In genomic region chr10:60220042-60220523, GRCm38 (mm10) we compare ENCODE assay signal across 12 mouse cellular contexts. TPM values are rescaled to one million over a fixed set of nuclear protein-coding genes. Genes with fewer than 3 reads are reported as not detected.
DNase-seq lines count a peak whose midpoint lies in the region; ATAC-seq and TF ChIP-seq lines count a peak whose summit lies in the region.
"Had no signal": no experiment of that assay in that cellular context is flagged by ENCODE, and none has a peak within 500 bp of the region (broad histone marks: within the 10 kb centered on the region; RNA-seq: fewer than 3 reads in every experiment).

No protein-coding gene starts in this region.

- TF ChIP-seq CTCF in liver, postnatal 0 days (IDR thresholded peaks at IDR 0.05; ENCODE audit: low read depth) = no peak

- 56% methylated on average over 5 of the region's 5 CpGs for WGBS in liver, postnatal 0 days (ENCODE audit: insufficient replicate concordance)
- WGBS in liver, embryonic 11.5 days = 69% methylated on average over 5 of the region's 5 CpGs
- WGBS in hindbrain, embryonic 15.5 days = 77% methylated on average over 5 of the region's 5 CpGs

- peak overlapping the region; percentile 51 for H3K4me2 ChIP-seq in liver, postnatal 0 days (ENCODE audit: low read depth, low read length)
- no peak overlapping the region for H3K4me2 ChIP-seq in liver, embryonic 11.5 days
- H3K4me2 ChIP-seq in hindbrain, embryonic 15.5 days = peak overlapping the region; percentile 99; the same call in 1 of the 2 replicates

- no peak overlapping the region for H3K9ac ChIP-seq in liver, postnatal 0 days (replicated peaks)
- no peak overlapping the region for H3K9ac ChIP-seq in liver, embryonic 11.5 days (ENCODE audit: low read depth, low read length)
- no peak overlapping the region for H3K9ac ChIP-seq in hindbrain, embryonic 15.5 days
- H3K9ac ChIP-seq: liver, embryonic 12.5 days had no signal

- no peak for DNase-seq in liver, postnatal 0 days
- DNase-seq in liver, embryonic 11.5 days (ENCODE audit: low spot score) = no peak
- no peak for DNase-seq in adrenal gland, postnatal 10 days
- DNase-seq: heart, postnatal 36 days; right cerebral cortex, adult 18-20 months; thymus, postnatal 4 days had no signal

- peak overlapping the region; percentile 71; the same call in 1 of the 2 replicates for H3K27ac ChIP-seq in liver, postnatal 0 days (ENCODE audit: low read depth)
- no peak overlapping the region for H3K27ac ChIP-seq in liver, embryonic 11.5 days (ENCODE audit: low read depth, low read length)
- H3K27ac ChIP-seq in hindbrain, embryonic 15.5 days (replicated peaks) = no peak overlapping the region
- H3K27ac ChIP-seq: liver, embryonic 12.5 days had no signal

- no peak for ATAC-seq in liver, postnatal 0 days
- ATAC-seq in liver, embryonic 11.5 days (replicated peaks; ENCODE audit: low FRiP score) = no peak
- 0 out of 2 replicates have a peak, but pooled peaks have one; percentile 29 for ATAC-seq in common myeloid progenitor, adult 5-6 weeks (replicated peaks; ENCODE audit: low read depth, poor library complexity, severe bottlenecking)
- no peak for ATAC-seq in hindbrain, embryonic 15.5 days (ENCODE audit: low FRiP score, low read depth)
- peak; percentile 49; the same call in 1 of the 2 replicates for ATAC-seq in neutrophil, adult 5-6 weeks (ENCODE audit: extremely low read depth, insufficient number of reproducible peaks, low FRiP score, poor library complexity, severe bottlenecking)
- ATAC-seq in megakaryocyte progenitor cell, adult 5-6 weeks (replicated peaks; ENCODE audit: poor library complexity) = no peak
- ATAC-seq: liver, embryonic 12.5 days had no signal

- TF ChIP-seq EP300 in liver, postnatal 0 days (IDR thresholded peaks at IDR 0.05; ENCODE audit: low read depth) = no peak

- no peaks in the 10 kb centered on the region for H3K4me1 ChIP-seq in liver, postnatal 0 days (ENCODE audit: insufficient read depth)
- peaks cover 5% of the 10 kb centered on the region; the same call in 1 of the 2 replicates for H3K4me1 ChIP-seq in liver, embryonic 11.5 days (replicated peaks; ENCODE audit: control insufficient read depth, insufficient read depth, low read length)
- H3K4me1 ChIP-seq in hindbrain, embryonic 15.5 days (replicated peaks) = peaks cover 30% of the 10 kb centered on the region
- H3K4me1 ChIP-seq: liver, embryonic 12.5 days had no signal

- no peaks in the 10 kb centered on the region for H3K9me3 ChIP-seq in liver, postnatal 0 days (ENCODE audit: low read length)
- H3K9me3 ChIP-seq in liver, embryonic 11.5 days (ENCODE audit: control insufficient read depth, low read length) = no peaks in the 10 kb centered on the region
- no peaks in the 10 kb centered on the region for H3K9me3 ChIP-seq in hindbrain, embryonic 15.5 days
- H3K9me3 ChIP-seq: G1E; liver, embryonic 12.5 days had no signal

- peaks cover 33% of the 10 kb centered on the region for H3K27me3 ChIP-seq in liver, postnatal 0 days (ENCODE audit: insufficient read depth, low read length)
- H3K27me3 ChIP-seq in liver, embryonic 11.5 days (replicated peaks; ENCODE audit: control insufficient read depth, insufficient read depth, low read length) = peaks cover 54% of the 10 kb centered on the region
- H3K27me3 ChIP-seq in hindbrain, embryonic 15.5 days = peaks cover 9% of the 10 kb centered on the region; the same call in 1 of the 2 replicates

- H3K36me3 ChIP-seq in liver, postnatal 0 days (replicated peaks; ENCODE audit: insufficient read depth, low read length) = no peaks in the 10 kb centered on the region
- H3K36me3 ChIP-seq in liver, embryonic 11.5 days (ENCODE audit: control insufficient read depth, insufficient read depth, low read length) = no peaks in the 10 kb centered on the region
- no peaks in the 10 kb centered on the region for H3K36me3 ChIP-seq in hindbrain, embryonic 15.5 days
- H3K36me3 ChIP-seq: G1E; liver, embryonic 12.5 days had no signal

- no peak overlapping the region for H3K4me3 ChIP-seq in liver, postnatal 0 days (ENCODE audit: low read depth, low read length)
- no peak overlapping the region for H3K4me3 ChIP-seq in liver, embryonic 11.5 days (ENCODE audit: low read depth, low read length)
- H3K4me3 ChIP-seq in hindbrain, embryonic 15.5 days = no peak overlapping the region

RNA-seq across cellular contexts. Expression of gene Chst3, which starts 1.0 kb away (rescaled TPM):
- 0.73 TPM in 2 replicates for polyA plus RNA-seq in liver, postnatal 0 days (2015; fragmentation: Nextera tagmentation; extraction: Ambion mirVana)
- 0.48 and 0.60 TPM in 2 replicates for polyA plus RNA-seq in liver, embryonic 11.5 days (2014; fragmentation: Nextera tagmentation; extraction: Ambion mirVana)
- total RNA-seq in common myeloid progenitor, adult 5-6 weeks (2017) = 0.10 TPM in 1 of 2 replicates, not detected in the other
- polyA plus RNA-seq in hindbrain, embryonic 15.5 days (2015; fragmentation: Nextera tagmentation; extraction: Ambion mirVana) = 1.8 and 2.2 TPM in 2 replicates
- 135 TPM in 2 replicates for total RNA-seq in neutrophil, adult 5-6 weeks (2017)
- total RNA-seq in adrenal gland, postnatal 10 days (2021) = 1 to 10 TPM; 2.8 to 3.0 TPM
- total RNA-seq in megakaryocyte progenitor cell, adult 5-6 weeks (2015) = not detected in 2 replicates
- not detected in 2 replicates for total RNA-seq in megakaryocyte progenitor cell, adult 5-6 weeks (2017)
- polyA plus RNA-seq: G1E had no signal

RNA-seq across cellular contexts. Expression of gene Psap, which starts 57.3 kb away (rescaled TPM):
- polyA plus RNA-seq in liver, postnatal 0 days (2015; fragmentation: Nextera tagmentation; extraction: Ambion mirVana) = 105 and 110 TPM in 2 replicates
- polyA plus RNA-seq in liver, embryonic 11.5 days (2014; fragmentation: Nextera tagmentation; extraction: Ambion mirVana) = 57.0 and 59.8 TPM in 2 replicates
- total RNA-seq in common myeloid progenitor, adult 5-6 weeks (2017) = 149 and 150 TPM in 2 replicates
- 194 and 203 TPM in 2 replicates for polyA plus RNA-seq in hindbrain, embryonic 15.5 days (2015; fragmentation: Nextera tagmentation; extraction: Ambion mirVana)
- 675 and 698 TPM in 2 replicates for total RNA-seq in neutrophil, adult 5-6 weeks (2017)
- 100 to 1,000 TPM; 882 to 922 TPM for total RNA-seq in adrenal gland, postnatal 10 days (2021)
- total RNA-seq in megakaryocyte progenitor cell, adult 5-6 weeks (2015) = 173 and 221 TPM in 2 replicates
- total RNA-seq in megakaryocyte progenitor cell, adult 5-6 weeks (2017) = 222 and 258 TPM in 2 replicates

Comparison
In these comparisons a context has a peak if more than half of its experiments do, and no peak if none do; other contexts are left out.
1. ATAC-seq: peak in common myeloid progenitor, adult 5-6 weeks (single experiment) and neutrophil, adult 5-6 weeks (single experiment); none in liver, postnatal 0 days (single experiment), liver, embryonic 11.5 days (single experiment), hindbrain, embryonic 15.5 days (single experiment) and megakaryocyte progenitor cell, adult 5-6 weeks (single experiment).
2. RNA of gene Chst3, which starts 1.0 kb away (total RNA-seq): 135 TPM in neutrophil, adult 5-6 weeks; 2.8 to 3.0 TPM in adrenal gland, postnatal 10 days, 0.10 TPM in common myeloid progenitor, adult 5-6 weeks and not detected in megakaryocyte progenitor cell, adult 5-6 weeks; every median in the first group is over 10 times any median in the second.